Mouse (Mus musculus): ENCODE results near the gene Gm49396.
A peak's percentile ranks its signal among the peaks of the same experiment; 100 is the strongest.

The Gm49396 gene

DNA sequence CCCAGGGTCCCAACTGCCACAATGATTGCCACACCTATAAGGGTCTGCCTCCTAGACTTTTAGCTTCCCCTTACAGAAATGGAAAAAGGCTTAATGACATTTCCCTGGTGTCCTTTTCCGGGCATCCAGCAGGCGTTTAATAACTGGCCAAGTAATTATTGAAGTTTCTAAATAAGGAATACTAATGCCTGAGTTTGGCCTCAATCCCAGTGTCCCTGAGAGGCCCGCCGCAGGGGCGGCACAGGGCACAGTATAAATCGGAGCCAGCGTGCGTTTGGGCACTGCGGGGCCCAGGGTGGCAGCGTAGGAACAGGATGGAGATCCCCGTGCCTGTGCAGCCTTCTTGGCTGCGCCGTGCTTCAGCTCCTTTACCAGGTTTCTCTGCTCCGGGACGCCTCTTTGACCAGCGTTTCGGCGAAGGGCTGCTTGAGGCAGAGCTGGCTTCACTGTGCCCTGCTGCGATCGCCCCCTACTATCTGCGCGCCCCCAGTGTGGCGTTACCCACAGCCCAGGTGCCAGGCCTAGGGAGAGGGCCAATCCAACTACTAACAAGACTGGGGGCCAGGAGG lies 10.0 kb upstream of the Gm49396 start:
- no peak for DNase-seq (ENCODE audit: low spot score)

GRCm38 (mm10) chr7:30553810-30554584 lies 9.1 kb upstream of the Gm49396 start:
- no peak for DNase-seq (ENCODE audit: low spot score)

GRCm38 (mm10) chr7:30556894-30557536 lies 6.1 kb upstream of the Gm49396 start:
- DNase-seq (ENCODE audit: low spot score) = no peak

GRCm38 (mm10) chr7:30557901-30558514 lies 5.1 kb upstream of the Gm49396 start:
- DNase-seq (ENCODE audit: low spot score) = no peak

DNA sequence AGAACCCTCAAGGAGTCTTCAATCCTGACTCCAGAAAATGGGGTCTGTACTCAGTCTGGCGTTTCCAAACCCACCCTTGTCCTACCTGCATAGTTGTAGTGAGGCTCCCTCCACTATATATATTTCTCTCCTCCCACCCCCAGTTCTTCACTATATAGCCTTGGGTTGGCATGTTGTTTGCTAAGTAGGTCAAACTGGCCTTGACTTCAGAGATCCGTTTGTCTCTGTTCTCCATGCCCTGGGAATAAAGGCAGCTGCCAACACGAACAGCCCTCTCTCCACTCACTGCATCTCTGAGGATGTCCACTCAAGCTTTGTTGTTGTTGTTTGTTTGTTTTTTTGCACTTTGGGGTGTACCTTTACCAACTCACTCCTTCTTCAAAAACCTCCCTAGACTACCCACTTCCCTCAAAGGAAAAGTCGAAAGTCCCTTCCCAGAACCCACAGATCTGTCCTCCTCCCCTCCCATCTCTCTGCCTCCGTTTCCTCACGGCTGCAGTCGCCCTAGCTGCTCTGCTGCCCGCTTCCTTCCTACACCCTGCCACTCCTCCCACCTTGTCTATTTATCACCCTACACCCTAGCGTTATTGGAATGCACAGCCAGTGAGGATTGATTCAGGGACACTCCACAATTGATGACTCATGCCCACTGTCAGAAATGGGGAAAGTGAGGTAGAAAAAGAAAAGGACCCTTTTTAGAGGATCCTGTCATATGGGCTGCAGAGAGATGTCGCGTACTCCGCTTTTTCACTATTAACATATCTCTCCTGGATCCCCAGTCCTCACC lies 4.3 kb upstream of the Gm49396 start:
- DNase-seq (ENCODE audit: low spot score) = peak; percentile 2

DNA sequence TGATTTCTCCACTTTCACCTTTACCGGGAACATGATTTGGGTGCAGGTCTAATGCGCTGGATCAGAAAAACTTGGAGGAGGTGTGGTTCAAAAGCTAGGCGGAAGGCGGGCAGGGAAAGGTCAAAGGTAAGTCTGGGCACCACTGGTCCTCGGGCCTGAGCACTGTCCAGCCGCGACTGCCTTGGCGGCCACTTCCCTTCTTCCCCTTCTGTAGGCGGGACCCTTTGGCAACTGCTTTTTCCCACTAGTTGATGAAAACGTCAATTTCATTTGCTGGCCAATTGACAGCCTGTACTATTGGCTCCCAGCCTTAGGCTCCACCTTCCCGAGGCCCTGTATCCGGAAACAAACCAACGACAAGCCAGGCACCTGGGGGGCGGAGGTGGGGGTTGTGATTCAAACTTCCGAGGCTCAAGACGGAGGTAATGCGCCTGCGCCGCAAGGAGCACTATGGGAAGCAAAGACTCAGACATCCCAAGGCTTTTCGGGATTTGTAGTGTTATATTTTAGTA lies 3.6 kb upstream of the Gm49396 start, which contains the start of gene Lin37:
Lin37 (minus strand) TSS at position 396 of the 512 bp plus-strand sequence.
- peak; percentile 99 for DNase-seq (ENCODE audit: low spot score)

- no peak for DNase-seq (ENCODE audit: low spot score)
These were observed 2.8 kb upstream of the Gm49396 start for GRCm38 (mm10) chr7:30560296-30560695.

DNA sequence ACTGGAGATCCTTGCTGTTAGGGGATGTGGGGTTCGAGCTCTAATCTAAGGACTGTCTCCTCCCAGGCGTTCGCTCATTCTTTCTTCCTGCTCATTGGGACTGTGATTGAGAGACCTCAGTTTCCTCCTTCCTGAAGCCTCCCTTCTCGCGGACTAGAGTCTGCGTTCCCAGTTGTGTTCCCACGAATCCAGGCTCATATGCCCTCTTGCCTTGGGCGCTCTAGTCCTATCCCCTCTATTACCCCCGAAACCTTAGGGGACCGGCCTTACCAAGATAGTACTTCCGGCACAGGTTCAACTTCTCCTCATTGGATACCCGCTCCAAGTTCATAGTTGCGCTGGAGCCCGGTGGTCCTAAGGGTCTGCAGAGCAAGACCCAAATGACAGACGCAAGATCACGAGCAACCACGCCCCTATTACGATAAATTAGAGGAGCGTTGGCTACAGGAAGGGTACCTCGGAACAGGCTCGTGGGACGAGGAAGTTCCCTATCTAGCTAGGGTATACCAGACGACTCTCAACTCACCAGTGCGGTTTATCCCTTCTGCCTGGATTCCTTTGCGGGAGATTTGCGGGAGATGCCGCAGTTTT lies 523 bp upstream of the Gm49396 start:
- DNase-seq (ENCODE audit: low spot score) = no peak

- no peak for DNase-seq (ENCODE audit: low spot score)
These were observed 749 bp downstream of the Gm49396 start for GRCm38 (mm10) chr7:30563906-30564280.

GRCm38 (mm10) chr7:30564970-30565571 lies 1.9 kb downstream of the Gm49396 start, which contains the start of gene Igflr1:
TSS of gene Igflr1 (plus strand) at chr7:30565427.
- DNase-seq (ENCODE audit: low spot score) = no peak

GRCm38 (mm10) chr7:30566033-30566432 lies 2.9 kb downstream of the Gm49396 start:
- no peak for DNase-seq (ENCODE audit: low spot score)

DNA sequence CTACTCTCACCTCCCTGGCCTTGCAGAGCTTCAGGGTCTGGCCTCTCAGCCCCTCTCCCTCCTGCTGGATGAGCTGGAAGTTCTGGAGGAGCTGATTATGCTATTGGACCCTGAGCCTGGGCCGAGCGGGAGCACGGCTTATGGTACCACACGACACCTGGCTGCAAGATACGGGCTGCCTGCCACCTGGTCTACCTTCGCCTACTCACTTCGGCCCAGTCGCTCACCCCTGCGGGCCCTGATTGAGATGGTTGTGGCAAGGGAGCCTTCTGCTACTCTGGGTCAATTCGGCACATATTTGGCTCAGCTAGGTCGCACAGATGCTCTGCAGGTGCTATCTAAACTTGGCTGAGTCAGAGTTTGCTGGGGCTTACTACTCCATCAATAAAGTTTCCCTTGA lies 4.4 kb downstream of the Gm49396 start:
- no peak for DNase-seq (ENCODE audit: low spot score)

- DNase-seq (ENCODE audit: low spot score) = no peak
These were observed 9.2 kb downstream of the Gm49396 start for GRCm38 (mm10) chr7:30572389-30572788.

GRCm38 (mm10) chr7:30572969-30573368 lies 9.8 kb downstream of the Gm49396 start:
- no peak for DNase-seq (ENCODE audit: low spot score)

GRCm38 (mm10) chr7:30579950-30580349 lies 16.8 kb downstream of the Gm49396 start:
- DNase-seq (ENCODE audit: low spot score) = no peak

DNA sequence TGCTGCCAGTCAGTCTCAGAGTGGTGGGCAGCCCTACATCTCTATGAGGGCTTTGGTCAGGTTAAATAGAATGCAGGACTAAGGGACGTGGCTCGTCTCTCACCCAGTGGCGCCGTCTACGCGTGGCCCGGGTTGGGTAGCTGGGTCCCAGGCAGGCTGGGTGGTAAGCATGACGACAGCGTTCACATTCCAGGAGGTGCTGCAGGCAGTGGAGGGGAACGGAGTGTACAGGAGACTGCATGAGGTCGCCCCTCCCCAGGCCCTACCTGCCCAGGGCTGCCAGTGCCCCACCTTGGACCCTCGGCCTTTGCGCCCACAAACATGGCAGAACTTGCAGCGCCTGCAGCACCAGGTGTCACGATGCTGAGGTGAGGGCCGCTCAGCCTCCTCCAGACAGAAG lies 18.4 kb downstream of the Gm49396 start:
- DNase-seq (ENCODE audit: low spot score) = no peak

DNA sequence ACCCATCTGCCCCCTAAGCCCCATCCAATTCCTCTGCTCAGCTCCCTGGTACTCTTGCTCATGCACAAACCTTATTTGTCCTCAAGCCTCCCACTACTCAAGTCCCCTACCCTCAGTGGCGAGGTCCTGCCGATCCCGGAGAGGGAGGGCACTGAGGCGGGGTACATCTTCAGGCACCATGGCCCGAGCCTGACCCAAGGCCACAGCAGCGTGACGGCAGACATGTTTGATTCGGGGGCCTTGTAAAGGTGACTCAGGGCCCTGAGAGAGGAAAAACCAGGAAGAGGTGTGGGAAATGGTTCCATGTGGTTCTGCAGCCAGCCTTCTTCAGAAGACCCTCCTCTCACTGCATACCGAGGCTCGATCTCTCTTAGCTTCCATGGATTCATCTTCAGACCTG lies 21.2 kb downstream of the Gm49396 start:
- no peak for DNase-seq (ENCODE audit: low spot score)

GRCm38 (mm10) chr7:30585170-30585569 lies 22.0 kb downstream of the Gm49396 start:
- no peak for DNase-seq (ENCODE audit: low spot score)

DNA sequence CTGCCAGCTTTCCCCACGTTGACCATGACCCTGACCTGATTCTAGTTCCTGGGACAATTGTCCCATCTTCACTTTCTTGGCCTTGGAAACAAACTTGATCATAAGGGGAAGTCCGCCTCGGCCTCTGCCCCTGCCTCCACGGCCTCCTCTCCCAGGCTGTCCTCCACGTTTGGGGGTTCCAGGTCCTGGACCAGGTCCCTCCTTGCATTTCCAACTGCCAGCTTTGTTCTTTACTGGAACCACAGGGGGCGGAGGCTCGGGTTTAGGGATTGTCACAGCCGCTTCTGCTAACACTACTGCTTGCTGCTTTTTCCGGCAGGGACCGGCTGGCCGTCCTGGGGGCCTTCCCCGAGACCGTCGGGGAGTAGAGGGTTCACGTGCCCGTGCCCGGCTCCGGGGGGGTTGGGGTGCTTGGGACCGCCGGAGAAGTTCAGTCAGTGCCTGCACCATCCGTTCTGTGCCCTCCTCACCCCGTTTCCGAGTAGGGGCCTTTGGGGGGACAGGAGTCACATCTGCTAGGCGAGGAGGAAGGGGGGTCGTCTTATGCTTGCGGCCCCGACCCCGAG lies 23.4 kb downstream of the Gm49396 start:
- no peak for DNase-seq (ENCODE audit: low spot score)

- DNase-seq (ENCODE audit: low spot score) = peak; percentile 39
These were observed 24.9 kb downstream of the Gm49396 start for GRCm38 (mm10) chr7:30587842-30588667.

Data from embryo, embryonic 10.5 days (tissue).